Mouse (Mus musculus) R1 (cell line): ENCODE measurements around the gene Slc39a5.

ENCODE experiments used
- DNase-seq: peaks from one replicate; pipeline ENCODE4 v3.0.0-alpha.2; 2018; ENCODE audit warnings: low read depth, low spot score

Gene Slc39a5

DNA sequence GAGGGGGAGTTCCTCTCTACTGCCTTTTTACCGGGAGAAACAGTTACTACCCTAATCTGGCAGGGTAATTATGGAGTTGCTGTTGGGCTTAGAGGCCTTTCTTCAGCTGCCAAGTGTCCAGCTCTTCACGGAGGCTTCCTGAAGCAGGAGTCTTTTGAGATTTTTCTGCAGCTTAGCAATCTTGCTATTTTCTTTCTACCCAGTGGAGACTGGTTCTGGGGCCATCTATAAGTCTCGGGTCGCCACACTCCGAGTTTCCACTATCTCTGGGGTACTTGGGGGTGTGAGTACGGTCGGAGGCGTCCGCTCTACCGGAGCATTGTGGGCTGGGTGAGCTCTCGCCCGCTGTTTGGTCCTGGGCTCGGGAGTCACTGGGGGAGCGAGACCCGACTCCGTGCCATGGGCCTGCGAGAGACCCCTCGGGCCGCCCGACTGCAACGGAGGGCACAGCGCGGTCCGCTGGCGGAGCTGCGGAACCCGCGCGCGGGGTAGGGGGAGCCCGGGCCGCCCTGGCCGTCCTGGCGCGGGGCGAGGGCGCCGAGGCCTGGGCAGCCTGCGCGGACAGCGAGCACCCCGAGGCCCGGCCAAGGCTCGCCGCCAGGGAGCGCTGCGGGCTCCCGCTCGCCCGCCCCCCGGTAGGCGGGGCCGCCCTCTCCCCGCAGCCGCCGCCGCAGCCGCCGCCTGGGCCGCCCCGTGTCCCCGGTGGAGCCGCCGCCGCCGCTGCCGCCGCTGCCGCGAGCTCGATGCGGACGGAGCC lies 24.4 kb downstream of the Slc39a5 start, which contains the start of gene Ankrd52:
Ankrd52 (plus strand) TSS at position 661 of the 757 bp plus-strand sequence.
- DNase-seq, result peak; percentile 69

GRCm38 (mm10) chr10:128376099-128376454 lies 25.0 kb downstream of the Slc39a5 start:
- no peak for DNase-seq

DNA sequence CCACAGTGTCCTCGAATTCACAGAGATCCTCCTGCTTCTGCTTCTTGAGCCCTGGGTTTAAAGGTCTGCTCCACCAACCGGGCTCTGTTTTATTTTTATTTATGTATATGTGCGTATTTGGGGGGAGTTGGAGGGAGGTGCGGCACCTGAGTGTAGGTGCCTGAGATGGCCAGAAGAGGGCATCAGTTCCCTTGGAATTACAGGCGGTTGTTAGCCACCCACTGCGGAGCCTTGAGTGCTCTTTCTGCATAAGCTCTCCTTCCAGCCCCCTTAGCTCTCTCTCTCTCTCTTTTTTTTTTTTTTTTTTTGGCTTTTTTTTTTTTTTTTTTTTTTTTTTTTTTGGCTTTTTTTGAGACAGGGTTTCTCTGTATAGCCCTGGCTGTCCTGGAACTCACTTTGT lies 26.6 kb downstream of the Slc39a5 start:
- DNase-seq, result peak; percentile 92

GRCm38 (mm10) chr10:128372989-128373748 lies 27.9 kb downstream of the Slc39a5 start:
- peak; percentile 63 for DNase-seq

DNA sequence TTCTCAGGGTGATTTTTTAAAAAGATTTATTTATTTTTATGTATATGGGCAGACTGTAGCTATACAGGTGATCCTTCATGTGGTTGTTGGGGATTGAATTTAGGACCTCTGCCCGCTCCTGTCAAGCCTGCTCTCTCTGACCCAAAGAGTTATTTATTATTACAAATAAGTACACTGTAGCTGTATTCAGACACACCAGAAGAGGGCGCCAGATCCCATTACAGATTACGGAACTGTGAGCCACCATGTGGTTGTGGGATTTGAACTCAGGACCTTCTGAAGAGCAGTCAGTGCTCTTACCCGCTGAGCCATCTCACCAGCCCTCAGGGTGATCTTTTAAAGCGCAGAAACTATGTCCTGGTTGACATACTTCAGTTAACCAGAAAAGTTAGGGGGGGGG lies 28.9 kb downstream of the Slc39a5 start:
- peak; percentile 23 for DNase-seq

DNA sequence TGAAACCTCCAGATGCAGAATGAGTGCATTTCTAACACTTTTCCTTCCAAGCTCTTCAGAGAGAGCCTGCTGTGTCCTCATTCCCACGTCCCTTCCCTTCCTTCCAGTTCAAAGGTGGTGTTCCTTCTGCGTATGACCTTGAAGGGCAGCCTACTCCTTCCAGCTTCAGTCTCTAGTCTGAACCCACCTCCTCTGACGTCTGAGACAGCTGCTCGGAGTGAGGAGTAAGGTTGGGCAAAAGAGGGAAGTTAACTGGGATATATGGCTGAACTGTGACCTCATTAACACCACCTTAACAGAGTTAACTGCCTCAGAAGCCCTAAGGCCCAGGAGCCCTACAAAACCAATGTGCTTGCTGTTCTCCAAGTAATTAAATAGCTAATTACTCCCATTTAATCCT lies 30.4 kb downstream of the Slc39a5 start:
- DNase-seq, result peak; percentile 76

DNA sequence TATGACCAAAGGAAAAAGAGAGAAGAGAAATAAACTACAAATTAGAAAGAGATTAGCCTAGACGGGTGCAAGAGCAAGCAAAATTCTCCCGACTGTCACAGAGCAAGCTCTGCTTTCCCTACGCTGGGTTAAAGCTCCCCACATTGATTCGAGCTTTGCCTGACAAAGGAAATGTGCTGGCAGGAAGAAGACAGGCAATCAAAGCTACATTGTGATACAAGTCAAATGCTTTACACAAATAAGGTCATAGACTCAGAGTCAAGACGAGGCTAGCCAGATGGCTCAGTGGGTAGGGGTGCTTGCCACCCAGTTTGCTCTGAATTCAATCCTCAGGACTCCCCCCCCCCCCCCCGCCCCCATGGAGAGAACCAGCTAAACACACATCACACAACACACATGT lies 31.0 kb downstream of the Slc39a5 start:
- peak; percentile 72 for DNase-seq

GRCm38 (mm10) chr10:128369599-128369998 lies 31.4 kb downstream of the Slc39a5 start:
- DNase-seq, result peak; percentile 32

- DNase-seq, result no peak
Measured at GRCm38 (mm10) chr10:128369218-128369543, 31.8 kb downstream of the Slc39a5 start.

- DNase-seq, result peak; percentile 92
Measured at GRCm38 (mm10) chr10:128368402-128369217, 32.4 kb downstream of the Slc39a5 start, which contains the start of gene Coq10a. TSS of gene Coq10a (minus strand) at chr10:128368997.

- no peak for DNase-seq
Measured at GRCm38 (mm10) chr10:128367899-128368401, 33.1 kb downstream of the Slc39a5 start.

GRCm38 (mm10) chr10:128362568-128362967 lies 38.5 kb downstream of the Slc39a5 start:
- DNase-seq, result peak; percentile 59

- no peak for DNase-seq
Measured at GRCm38 (mm10) chr10:128361836-128362235, 39.2 kb downstream of the Slc39a5 start.

DNA sequence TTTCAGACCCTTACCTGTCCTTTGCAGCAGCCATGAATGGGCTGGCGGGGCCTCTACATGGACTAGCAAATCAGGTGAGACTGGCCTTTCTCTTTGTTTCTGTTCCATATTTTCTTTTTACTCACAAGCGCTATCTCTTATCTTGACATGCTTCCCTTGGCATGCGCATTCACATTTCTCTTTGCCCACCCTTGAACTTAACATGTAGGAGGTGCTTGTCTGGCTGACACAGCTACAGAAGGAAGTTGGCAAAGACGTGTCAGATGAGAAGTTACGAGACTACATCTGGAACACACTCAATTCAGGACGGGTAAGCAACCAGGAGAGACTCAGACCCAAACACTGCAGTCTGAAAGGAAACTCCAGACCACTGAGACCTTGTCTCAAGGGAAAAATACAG lies 41.8 kb downstream of the Slc39a5 start:
- DNase-seq, result no peak

- peak; percentile 71 for DNase-seq
Measured at GRCm38 (mm10) chr10:128358796-128359195, 42.2 kb downstream of the Slc39a5 start.

DNA sequence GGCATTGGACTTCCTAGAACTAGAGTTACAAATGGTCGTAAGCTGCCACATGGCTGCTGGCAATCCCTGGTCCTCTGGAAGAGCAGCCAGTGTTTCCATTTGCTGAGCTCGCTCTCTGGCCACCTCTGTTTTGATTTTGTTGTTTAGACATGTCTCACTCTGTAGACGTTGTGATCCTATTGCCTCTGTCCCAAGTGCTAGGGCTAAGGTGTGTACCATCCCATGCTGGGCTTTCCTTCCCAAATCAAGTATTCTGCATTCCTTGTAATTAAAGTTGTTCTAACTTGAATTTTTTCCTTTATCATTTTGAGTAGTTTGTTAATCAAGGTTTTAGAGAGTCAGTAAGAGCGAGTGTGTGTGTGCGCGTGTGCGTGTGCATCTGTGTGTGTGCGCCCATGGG lies 53.5 kb downstream of the Slc39a5 start:
- peak; percentile 68 for DNase-seq
